Mouse (Mus musculus) adrenal gland, adult 18-20 months (tissue): ENCODE data around the gene Pdcd5. TPM values are rescaled to one million over a fixed set of nuclear protein-coding genes. Genes with fewer than 3 reads are reported as not detected.
A peak's percentile ranks its signal among the peaks of the same experiment; 100 is the strongest.

Experiments used
- DNase-seq, 2 experiments: peaks; one replicate each; pipeline ENCODE4 v3.0.0; 2021 to 2022; ENCODE audit warnings: low spot score in 2 of 2
- total RNA-seq, 2 experiments: library from RNA; stranded (reverse); gene quantifications; 1 replicate in 1 of 2; 2 replicates in 1 of 2; pipeline ENCODE4 v1.2.3; 2021

Pdcd5 gene
- total RNA-seq, 2 experiments from 2014 or later: 75.9 to 76.2 TPM

DNA sequence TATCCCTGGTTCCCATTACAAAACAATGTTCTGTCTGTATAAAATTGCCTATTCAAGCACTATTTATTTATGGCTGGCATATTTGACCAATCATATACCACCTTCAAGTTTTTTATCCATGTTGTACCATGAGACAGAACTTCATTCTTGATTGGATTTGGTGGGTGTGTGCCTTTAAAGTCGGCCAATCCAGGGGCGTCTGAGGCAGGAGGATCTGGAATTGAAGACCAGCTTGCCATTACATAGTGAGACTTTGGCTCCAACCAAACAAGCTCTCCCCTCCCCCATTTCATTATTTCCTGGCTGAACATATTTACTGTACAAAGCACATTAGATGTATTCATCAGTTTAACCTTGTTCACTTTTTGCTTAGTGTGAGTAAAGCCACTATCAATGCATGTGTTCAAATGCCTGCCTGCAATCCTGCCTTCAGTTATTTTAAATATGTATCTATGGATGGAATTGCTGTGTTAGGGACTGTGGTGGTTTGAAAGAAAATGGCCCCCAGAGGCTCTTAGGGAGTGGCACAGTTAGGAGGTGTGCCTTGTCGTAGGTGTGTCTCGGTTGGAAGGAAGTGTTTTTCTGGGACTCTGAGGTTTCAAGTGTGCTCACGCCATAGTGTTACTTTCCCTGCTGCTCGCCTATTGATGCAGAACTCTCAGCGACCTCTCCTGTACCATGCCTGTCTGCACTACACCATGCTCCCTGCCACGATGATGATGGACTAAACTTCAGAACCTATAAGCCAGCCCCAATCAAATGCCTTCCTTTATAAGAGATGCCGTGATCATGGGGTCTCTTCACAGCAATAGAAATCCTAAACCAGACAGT lies 1.1 kb upstream of the Pdcd5 start:
- no peak for DNase-seq

DNA sequence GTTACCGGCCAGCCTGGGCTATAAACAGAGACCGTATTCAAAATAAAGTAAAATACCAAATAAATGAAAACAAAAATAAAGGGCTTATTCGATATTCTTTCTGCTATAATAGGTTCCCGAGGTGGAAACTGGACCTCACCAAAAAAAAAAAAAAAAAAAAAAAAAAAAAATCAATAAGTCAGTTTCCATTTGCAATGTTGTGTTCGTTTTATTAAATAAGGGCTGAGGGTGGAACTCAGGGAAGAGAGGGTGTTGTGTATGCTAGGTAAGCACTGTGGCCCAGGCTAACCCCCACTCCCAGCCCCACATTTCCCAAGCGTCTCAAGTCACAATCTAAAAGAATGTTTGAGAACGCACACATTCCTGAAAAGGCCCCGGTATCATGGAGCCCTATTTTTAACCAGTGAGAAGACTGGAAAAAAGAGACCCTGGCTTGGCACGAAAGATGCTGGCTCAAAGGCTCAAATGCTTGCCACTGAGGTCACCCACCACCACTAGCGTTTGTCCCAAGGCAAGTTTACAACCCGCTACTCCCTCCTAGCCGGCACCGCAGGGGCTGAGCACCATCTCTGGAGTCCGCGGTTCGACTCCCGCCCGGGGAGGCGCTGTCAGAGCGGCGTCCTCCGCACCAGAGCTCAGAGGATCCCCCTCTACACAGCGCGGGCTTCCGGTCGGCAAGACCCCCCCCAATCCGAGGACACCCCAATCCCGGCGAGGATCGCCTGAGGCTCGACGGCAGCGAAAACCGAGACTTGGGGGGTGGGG lies 822 bp downstream of the Pdcd5 start:
- peak; percentile 10 to 41 for DNase-seq

DNA sequence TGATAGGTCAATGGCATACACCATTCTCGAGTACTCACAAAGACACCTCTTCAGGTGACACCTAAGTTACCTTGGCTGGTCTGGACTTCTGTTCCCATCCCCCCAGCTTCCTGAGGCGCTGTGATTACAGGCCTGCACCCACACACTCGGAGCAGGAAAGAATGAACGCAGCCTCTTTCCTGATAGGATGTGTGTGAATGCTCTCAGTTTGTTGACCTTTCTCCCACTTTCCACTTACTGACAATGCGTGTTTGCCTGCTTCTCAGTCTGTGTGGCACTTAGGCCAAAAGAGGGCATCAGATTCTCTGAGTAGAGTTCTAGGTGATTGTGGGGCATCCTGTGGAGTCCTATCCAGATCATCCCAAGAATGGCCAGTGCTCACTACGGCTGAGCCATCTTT lies 7.2 kb downstream of the Pdcd5 start:
- DNase-seq: no peak

DNA sequence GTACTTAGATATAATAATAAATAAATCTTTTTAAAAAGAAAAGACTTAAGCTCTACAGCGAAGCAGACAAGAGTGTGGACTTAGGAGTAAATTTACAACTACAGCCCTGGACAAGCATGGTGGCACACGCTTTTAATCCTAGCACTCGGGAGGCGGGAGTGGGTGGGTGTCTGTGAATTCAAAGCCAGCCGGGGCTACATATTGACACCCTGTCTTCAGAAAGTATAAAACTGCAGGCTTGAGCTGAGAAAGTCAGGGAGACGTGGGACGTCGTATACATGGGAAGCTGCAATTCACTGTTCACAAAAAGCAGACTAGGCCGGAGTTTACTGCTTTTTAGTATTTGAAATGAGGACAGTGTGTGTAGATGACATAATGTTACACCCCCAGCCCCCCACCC lies 10.4 kb downstream of the Pdcd5 start:
- DNase-seq: no peak

DNA sequence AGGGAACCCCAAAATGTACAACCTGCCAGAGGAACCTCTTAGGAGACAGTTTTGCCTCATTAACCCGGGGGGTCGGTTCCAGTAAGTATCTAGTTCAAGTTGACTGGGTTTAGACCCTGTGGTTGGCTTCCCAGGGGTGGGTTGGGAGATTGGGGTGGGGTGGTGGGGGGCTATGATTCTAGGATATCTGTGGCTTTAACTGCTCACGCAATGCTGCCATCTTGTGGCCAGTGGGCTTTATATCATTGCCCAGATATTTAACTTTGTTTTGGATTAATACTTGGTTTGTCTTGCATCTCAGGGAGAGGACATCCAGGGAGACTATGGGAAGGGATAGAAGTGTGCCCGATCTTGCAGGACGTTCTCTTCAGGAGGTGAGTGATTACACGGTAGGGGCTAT lies 11.1 kb downstream of the Pdcd5 start:
- DNase-seq: peak in 1 of 2 experiments; percentile 31

DNA sequence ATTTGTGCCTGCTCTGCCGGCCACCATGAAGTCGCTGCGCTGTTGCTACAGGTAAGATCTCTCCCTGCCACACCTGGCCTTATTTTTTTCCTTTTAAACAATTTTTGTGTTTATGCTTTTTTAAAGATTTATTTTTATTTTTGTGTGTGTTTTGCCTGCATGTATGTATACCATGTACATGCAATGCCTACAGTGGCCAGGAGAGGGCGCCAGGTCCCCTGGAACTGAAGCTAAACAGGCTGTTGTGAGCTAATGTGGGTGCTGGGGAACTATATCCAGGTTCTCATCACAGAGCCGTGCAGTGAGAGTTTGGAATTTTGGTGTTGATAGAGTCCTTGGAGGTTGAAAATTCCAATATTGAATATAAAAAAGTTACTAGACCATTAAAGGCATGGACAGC lies 18.8 kb downstream of the Pdcd5 start:
- DNase-seq: peak in 1 of 2 experiments; percentile 39

DNA sequence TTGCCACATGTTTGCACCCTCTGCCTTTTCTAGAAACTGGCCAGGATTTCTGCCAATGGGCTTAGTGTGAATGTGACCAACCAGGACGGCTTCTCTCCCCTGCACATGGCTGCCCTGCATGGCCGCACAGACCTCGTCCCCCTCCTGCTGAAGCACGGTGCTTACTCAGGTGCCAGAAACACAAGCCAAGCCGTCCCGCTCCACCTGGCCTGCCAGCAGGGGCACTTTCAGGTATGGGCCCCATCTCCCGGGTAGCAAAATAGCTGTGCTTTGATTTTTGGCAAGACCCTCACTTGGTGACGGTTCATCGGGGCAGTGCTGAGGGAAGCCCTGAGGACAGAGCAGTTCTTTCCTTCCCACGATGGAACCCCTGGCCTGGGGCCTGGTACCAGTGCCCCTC lies 19.9 kb downstream of the Pdcd5 start:
- DNase-seq: no peak

DNA sequence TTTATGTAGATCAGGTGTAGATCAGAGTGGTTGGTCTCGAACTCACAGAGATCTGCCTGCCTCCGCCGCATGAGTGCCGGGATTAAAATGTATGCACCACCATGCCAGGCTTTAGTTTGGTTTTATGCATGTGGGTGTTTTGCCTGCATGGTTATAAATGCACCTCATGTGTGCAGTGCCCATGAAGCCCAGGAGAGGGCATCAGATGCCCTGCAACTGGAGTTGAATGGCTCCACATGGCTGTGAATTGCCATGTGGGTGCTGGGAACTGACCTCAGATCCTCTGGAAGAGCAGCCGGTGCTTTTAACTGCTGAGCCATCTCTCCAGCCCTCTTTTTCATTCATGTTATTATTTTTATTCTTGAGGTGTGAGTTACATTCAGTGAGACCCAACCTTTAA lies 21.3 kb downstream of the Pdcd5 start:
- DNase-seq: no peak

DNA sequence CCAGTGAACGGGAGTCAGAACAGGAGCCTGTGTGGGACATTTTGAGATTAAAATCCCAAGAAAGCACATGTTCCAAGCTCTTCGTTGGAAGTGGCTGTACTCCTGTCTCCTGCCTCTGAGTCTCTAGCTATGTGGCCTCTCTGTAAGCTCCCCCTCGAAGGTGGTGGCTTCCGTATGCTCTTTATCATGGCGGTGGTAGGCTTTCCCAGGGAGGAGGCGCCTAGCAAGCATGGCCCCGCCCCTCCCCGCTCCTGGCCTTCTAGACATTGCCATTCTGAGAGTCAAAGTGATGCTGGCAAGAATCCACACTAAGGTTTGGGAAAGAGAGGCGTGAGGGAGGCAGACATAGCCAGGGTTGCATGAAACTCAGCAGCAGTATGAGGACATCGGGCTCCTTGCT lies 24.7 kb downstream of the Pdcd5 start:
- no peak for DNase-seq

DNA sequence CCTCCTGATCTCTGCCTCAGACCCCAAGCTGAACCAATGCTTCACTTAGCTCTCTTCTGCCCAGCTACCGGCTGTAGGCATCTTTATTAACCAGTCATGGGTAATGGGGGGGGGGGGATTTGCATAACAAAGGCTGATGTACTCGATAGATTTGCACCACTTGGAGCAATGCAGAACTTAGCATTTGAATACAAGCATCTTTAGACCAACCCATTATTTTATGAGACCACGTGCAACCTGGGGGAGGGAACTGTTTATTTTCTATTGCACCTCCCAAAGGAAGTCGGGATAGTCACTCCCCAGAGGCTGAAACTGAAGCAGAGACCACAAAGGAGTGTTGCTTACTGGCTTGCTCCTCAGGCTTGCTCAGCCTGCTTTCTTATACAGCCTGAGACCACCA lies 29.8 kb downstream of the Pdcd5 start:
- DNase-seq: no peak

DNA sequence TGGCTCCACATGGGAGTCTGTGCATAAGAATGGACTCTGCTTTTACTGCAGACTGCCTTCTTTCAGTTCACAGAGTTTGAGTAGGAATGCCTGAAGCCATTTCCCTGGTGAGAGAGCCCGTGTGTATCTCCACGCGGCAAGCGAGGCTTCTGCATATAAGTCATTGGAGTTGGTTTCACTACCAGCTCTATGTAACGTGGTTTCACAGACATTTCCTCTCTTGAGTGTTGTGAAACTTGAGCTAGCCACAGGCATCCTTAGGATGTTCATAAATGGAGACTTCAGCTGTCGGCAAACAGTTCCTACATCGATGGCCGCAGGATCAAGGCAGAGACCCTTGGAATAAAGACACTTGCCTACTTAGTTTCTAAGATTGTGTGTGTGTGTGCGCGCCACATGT lies 38.1 kb downstream of the Pdcd5 start:
- DNase-seq: no peak

DNA sequence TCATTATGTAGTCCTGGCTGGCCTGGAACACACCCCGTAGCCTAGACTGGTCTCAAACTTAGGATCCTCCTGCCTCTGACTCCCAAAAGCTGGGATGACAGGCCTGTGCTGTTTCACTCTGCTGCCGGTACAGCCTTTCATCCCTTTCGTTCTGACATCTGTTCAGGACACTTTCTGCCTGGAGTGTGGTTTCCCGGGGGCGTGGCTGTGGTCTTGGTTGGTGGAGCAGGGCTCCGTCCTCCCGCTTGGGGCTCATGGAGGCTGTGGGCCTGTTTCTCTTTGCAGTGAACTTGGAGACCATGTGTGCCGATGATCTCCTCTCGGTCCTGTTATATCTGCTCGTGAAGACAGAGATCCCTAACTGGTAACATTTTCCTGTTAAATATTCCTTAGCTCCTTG lies 40.5 kb downstream of the Pdcd5 start:
- no peak for DNase-seq

DNA sequence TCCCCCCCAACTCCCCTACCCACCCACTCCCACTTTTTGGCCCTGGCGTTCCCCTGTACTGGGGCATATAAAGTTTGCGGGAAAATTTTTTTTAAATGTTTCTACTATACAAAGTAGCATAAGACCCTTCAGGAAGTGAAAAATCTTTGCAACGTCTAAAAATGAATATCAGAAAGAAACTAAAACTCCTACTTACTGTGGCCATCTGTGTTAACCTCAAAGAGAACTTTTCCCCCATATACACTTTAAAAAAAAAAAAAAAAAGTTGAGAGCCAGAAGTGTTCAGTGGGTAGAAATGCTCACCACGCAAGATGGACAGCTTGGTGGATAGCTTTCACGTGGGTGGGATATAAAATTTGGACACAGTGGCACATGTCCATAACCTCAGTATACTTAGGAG lies 44.6 kb downstream of the Pdcd5 start:
- no peak for DNase-seq

DNA sequence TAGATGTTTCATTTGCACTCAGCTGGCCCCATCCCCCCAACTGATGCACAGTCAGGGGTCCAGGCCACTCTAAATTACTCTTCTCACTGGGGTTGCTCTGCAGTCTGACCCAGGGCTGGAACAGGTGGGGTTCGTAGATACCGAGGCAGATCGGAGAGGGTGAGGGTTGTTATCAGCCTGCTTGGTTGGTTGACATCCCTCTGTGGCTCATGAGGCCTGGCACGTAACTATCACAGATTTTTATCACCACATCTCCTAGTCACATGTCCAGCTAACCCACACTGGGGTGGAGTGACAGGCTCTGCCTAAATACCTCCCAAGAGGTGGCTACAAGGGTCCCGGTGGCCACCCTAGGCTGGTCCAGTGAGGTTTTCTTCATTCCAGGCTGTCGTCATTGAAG lies 46.2 kb downstream of the Pdcd5 start:
- DNase-seq: no peak

DNA sequence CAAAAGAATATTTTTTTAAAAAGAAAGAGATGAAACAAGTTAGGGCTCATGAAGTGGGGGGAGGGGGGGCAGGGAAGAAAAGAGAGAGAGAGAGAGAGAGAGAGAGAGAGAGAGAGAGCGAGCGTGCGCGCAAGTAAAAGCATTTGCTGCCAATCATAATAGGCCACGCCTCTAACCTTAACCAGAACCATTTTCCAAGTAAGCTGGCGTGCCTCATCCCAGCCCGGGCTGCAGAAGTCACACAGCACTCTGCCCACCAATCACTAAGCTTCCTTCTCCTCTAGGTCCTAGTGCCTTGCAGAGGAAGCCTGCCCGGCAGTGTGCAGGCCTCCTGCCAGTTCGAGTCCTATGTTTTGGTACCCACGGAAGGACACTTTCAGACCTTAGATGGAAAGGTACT lies 47.3 kb downstream of the Pdcd5 start:
- DNase-seq: no peak

DNA sequence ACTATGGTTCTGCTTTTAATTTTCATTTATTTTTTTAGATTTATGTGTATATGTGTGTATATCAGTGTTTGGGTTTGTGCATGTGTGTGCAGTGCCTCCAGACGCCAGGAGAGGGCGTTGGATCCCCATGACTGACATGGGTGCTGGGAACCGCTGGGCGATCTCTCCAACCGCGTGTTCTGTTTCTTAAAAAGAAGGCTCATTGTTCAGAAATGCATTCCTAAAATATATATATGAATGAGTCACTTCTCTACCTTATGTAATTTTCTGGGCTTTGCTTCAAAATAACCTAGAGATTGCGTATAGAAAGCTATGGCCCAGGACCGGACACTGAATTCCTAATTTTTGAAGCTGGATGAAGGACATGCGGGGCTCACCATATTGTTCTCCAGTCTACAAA lies 47.8 kb downstream of the Pdcd5 start:
- no peak for DNase-seq

DNA sequence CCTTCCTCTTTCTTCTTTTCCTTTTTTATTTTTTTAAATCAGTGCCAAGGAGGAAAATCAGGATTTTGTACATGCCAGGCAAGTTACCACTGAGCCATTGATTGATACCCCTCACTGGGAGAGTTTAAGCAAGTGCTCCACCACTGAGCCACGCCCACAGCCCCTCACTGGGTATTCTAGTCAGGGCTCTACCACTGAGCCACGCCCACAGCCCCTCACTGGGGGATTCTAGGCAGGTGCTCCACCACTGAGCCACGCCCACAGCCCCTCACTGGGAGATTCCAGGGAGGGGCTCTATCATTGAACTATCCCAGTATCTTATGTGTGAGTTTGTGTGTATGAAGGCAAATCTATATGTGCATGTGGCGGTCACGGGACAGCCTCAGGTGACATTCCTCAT lies 53.0 kb downstream of the Pdcd5 start:
- DNase-seq: no peak

Other genes starting within 250 kb of the Pdcd5 start
- gene Slc7a9, start 198.7 kb downstream of the Pdcd5 start, total RNA-seq: not detected
- under 1 TPM; 0.07 to 0.10 TPM for gene Tdrd12, start 109.8 kb downstream of the Pdcd5 start, total RNA-seq
- 10 to 100 TPM; 51.1 to 53.2 TPM for gene Nudt19, start 91.2 kb downstream of the Pdcd5 start, total RNA-seq
- under 1 TPM; 0.29 to 0.30 TPM for gene Rgs9bp, start 61.9 kb downstream of the Pdcd5 start, total RNA-seq
- 10 to 100 TPM; 28.7 to 30.2 TPM for gene Ankrd27, start 61.3 kb downstream of the Pdcd5 start, total RNA-seq
- gene Dpy19l3, start 106.9 kb upstream of the Pdcd5 start, total RNA-seq: 10 to 100 TPM; 51.0 to 57.2 TPM
- gene Zfp507, start 155.5 kb upstream of the Pdcd5 start, total RNA-seq: 10 to 100 TPM; 23.5 to 26.6 TPM